Mouse (Mus musculus) spleen, embryonic (tissue): ENCODE measurements at regions not wholly inside any gene's neighbourhood (a gene's known extent, or its start where the extent isn't known, plus 50 kb on each side); places are given as distances from the start of the nearest gene placed in this dataset.

Experiments used
- CTCF ChIA-PET: fragments of 350-600 bp; sonication (Branson Sonifier 250); formaldehyde crosslinking; loops from one replicate; lab custom pipeline; 2022; lab: Charles Lee

DNA sequence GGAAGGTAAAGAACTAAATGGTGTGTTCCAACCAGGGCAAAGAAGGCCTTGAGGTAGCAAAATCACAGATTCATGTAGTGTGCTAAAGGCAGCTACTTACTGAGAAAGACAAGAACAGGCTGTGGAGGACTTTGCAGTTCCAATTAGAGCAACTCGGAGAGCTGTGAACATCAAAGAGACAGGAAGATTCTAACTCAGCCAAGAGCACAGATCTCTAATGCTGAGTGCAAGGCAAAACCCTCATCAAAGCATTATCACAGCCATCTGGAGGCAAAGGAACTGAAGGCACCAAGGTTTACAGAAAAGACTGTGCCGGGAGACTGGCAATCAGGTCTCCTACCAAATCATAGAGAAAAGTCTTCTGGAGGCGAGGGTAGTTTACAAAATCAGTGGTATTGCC is 111.1 kb downstream of the S1pr1 start:
- CTCF ChIA-PET, result no interaction called here

DNA sequence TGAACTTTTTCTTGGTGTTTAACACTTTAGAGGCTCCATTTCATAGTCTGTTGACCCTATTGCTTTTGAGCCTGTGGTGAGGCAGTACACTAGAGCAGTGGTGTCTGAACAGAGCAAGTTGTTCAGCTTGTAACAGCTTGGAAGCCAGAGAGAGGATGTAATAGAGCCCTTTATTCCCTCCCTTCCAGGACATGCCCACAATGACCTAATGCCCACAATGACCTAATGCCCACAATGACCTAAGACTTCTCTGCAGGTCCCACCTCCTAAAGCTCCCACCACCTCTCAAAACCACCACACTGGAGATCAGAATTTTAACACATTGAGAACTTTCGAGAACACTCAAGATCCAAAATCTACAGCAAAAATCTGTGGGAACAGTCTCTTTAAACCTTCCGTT is 115.6 kb downstream of the S1pr1 start:
- CTCF ChIA-PET, result no interaction called here

DNA sequence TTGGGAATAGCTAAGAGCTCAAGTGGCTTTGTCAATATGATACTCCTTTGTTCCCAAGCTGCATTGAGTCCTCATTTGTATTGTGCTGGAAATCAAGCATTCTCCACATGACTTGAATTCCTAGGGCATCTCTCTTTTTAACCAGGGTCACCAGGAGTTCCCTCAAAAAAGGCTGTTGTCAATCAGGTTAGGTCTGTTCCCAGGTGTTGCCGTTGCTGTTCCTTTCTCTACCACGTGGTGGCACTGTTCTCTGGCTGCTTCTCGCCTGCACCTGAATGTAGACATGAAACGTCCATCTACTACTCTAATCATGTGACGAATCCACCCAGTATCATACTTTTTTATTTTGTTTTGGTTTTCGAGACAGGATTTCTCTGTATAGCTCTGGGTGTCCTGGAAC is 118.3 kb downstream of the S1pr1 start:
- CTCF ChIA-PET, result no interaction called here

DNA sequence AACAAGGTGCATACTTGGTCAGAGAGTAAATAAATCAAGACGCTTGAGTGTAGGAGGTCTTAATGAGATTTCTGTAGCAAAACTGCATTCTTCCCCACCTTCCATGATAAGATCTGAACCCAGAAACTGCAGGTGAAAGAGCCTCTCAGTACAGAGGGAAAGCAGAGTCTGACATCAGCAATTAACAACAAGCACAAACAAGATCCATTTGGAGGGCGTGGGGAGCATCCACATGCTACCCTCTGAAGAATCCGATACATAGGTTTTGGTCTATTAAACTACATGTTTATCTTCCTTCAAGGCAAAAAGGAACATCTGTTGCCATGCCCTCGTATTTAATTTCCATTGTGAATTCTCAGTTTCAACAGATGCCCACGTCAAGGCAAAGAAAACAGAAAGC is 124.2 kb downstream of the S1pr1 start:
- CTCF ChIA-PET, result no interaction called here

DNA sequence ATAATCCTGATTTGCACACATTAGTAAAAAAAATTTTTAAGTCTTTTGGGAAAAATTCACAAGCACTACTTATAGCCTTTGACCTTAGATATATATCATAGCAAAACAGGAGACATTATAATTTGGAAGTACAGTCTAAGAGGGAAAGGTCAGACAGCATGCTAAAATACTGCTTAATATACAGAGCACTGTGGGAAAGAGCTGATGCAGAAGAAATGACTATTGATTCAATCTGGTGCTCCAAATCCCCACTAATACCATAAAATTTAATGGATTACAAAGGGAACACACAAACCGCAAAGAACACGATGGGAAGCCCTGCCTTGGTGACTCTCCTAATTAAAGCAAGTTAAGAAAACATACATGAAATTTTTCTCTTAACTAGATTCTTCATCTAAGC is 126.3 kb downstream of the S1pr1 start:
- CTCF ChIA-PET, result interaction anchor here (0.5 kb wide), 1 partner anchor 18 kb away, joined by 3 read pairs; no protein-coding TSS in a partner anchor

DNA sequence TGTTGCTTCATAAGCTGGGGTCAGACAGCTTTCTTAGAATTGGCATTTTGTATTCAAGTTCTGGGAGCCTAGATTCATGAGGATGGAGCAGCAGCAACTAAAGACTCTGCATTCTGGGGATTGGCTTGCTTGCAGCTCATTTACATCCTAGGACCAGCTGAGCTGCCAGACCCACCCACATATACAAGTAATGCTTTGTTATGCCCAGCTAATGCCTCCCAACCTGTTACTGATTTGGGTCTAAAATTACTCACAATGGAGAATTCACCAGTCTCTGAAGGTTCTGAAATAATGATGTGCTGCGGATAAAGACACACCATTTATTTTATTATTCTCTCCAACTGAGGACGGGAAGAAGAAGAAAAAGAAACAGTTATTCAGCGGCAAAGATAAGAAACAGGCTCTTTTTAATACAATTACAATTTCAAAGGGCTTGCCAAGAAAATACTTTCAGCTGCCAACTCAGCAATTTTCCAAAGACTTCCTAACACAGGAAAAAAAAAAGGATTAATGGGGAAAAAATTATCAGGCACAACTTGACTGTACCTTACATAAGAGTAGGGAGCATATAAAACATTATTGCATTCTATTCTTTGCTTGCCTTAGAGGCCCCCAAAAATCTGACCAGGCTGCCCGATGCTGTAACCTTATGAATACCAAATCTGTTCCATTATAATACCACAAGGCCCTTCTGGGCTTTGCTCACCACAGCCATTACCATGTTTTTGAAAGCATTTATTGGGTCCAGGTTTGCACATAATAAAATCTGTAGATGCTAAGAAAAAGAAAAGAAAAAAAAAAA is 134.5 kb downstream of the S1pr1 start:
- CTCF ChIA-PET, result no interaction called here

DNA sequence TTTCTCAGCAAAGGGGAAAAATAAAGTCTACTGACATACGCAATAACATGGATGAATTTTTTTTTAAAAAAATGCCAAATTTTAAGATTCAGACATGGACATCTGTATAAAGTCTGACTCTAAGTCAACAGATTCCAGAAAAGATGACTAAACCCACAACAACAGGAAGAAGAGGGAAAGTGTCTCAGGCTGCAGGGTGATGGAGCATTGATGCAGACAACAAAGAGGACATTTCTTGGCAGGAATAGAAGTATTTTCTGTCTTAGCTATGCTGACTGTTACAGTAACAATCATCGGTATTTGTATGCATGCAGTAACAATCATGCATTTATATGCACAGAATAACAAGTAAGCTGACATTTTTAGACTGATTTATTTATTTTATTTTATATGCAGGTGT is 139.5 kb downstream of the S1pr1 start:
- CTCF ChIA-PET, result no interaction called here

DNA sequence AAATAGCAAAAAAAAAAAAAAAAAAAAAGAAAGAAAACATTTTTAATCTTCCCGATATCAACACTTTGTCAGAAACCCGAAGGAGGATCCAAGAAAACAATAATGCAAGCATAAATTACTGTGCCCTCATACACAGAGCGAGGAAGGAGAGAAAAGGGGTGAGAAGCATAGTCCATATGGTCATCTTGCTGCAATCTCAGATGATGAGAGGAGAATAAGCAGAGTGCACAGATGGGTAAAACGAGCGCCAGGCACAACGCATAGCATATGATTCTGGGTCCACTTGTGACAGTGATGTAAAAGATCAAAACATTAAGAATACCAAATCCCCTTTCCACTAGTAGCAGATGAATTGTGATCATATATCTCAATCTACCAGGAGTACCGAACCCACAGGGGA is 152.1 kb downstream of the S1pr1 start:
- CTCF ChIA-PET, result no interaction called here

DNA sequence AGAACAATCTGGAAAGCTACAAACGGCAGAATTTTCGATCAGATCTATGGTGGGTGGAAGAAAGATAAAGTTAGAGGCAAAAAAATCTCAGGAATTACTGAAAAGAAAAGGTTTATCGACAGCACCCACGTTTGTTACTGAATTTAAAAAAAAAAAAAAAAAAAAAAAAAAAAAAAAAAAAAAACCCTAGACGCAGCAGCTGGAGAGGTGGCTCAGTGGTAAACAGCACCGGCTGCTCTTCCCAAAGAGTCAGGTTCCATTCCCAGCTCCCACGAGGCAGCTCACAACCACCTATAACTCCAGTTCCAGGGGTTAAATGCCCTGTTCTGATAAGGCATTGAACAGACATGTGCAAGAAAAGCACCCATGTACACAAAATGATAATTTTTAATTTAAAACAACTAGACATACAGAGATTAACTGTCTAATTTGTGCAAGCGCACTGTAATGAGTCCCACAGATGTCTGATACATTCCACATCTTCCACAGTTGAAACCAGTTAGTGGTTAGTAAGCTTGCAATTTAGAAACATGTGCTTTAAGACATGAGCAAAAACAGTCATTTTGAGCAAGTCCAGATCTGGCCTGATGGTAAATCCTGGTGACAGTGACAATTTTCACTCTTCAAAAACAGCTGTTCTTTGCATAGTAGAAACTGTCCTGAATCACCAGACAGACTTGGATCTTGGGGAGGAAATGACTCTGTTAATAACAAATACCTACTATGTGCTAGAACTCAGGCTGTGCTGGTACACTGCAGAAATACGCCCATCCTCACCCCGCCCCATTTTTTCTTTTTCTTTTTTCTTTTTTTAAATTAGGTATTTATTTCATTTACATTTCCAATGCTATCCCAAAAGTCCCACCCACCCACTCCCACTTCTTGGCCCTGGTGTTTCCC is 159.8 kb downstream of the S1pr1 start:
- CTCF ChIA-PET, result interaction anchor here (0.6 kb wide), 1 partner anchor 28 kb away, joined by 4 read pairs; no protein-coding TSS in a partner anchor

DNA sequence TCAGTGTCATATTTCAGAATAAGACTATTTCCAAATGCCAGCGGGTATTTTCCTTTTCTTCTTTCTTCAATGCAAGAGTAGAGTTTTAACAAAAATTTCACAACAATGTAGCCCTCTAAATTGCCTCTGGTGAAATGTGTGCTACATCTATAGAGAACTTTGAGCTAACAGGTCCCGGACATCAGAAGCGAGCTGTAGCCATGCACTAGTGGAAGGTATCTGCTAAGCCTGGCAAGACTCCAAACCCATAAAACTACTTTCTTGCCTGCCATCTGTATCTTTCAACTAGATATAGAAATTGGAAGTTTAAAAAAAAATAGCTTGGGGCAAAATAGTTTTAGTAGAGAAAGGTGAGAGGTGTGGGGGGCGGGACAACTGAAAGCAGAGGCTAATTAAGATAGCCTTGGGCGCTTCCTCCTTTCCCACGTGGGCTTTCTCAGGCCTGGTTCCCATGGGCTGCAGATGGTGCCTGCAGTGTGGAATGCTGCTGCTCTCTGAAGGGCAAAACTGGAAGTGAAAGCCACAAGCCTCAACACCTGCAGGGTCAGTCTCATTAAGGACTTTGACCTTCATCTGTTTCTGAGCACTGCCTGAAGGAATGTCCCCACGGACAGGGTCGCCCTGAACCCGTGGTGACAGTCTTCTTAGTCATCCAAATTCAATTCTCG is 160.9 kb downstream of the S1pr1 start:
- CTCF ChIA-PET, result no interaction called here

DNA sequence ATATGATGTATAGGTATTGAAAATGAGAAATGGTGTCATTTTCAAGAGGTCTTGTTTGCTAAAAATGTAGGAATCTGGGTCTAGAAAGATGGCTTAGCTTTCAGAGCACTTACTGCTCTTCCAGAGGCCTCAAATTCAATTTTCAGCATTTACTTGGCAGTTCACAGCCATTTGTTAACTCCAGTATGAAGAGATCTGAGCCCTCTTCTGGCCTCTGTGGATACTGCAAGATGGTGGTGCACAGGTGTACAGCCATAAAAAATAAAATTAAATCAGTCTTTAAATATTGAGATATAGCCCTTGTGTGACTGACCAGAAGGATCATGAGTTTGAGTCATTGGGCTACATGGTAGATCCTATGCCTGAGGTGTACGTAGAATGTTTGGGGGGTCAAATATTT is 173.1 kb downstream of the S1pr1 start:
- CTCF ChIA-PET, result interaction anchor here (1.3 kb wide), 1 partner anchor 11 kb away, joined by 5 read pairs; no protein-coding TSS in a partner anchor

DNA sequence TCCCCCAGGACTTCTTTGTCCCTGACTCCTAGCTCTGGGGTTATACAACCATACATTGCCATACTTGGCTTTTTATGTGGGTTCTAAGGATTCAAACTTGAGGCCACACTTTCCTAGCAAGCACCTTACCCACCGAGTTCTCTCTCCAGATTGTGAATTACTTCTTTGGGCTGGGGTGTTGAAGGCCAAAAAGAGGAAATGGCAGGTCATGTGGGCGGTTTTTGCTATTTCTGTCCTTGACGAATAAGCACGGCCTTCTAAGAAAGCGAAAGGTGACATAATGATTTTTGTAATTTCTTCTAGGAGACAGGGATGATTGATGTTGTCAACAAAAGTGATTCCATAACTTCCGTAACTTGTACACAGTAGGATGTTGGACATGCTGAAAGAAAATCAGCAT is 176.5 kb downstream of the S1pr1 start:
- CTCF ChIA-PET, result interaction anchor here (0.7 kb wide), 1 partner anchor 12 kb away, joined by 3 read pairs; no protein-coding TSS in a partner anchor

DNA sequence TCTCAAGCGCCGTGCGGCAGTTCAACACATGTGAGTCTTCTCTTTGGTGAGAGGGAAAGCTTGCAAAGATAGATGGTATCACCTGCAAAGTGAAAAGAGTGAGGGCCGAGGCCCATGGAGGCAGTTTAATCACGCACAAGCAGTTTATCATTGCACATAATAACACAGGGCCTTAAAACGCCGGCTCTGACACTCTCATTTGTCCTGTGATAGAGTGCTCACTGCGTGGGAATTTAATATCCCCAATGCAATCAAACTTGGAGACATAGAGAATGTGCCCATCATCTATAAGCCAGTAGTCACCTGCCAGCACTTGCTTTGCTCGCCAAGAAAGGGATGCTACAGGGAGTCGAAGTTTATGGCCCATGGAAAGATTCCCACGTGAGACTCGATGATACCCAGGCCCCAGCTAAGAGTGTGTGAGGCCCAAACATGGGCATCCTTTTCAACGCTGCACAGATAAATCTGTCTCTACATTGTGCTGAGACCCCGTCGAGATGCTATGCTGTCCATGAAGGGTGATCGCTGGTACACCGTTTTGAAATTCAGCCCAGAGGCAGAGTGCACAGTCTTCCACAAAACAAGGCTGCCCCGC is 182.6 kb downstream of the S1pr1 start:
- CTCF ChIA-PET, result no interaction called here

DNA sequence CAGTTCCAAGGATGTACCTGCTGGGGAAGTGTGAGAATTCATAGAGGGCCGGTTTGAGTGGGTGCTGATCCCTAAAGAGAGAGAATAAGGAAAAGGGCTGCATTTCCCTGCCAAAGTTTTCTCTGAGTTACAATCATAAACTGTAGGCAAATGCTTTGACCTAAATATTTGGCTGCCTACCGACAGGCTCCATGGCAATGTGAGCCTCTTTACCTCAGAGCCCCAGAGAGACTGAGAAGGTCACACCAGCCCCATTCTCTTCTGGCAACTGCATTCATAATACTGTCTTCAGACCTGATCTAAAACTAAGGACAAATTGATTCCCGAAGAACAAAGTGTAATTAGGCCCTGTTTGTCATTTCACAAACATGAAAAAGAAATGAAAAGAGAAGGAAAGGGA is 184.4 kb downstream of the S1pr1 start:
- CTCF ChIA-PET, result interaction anchor here (1.3 kb wide), 1 partner anchor 11 kb away, joined by 5 read pairs; no protein-coding TSS in a partner anchor

DNA sequence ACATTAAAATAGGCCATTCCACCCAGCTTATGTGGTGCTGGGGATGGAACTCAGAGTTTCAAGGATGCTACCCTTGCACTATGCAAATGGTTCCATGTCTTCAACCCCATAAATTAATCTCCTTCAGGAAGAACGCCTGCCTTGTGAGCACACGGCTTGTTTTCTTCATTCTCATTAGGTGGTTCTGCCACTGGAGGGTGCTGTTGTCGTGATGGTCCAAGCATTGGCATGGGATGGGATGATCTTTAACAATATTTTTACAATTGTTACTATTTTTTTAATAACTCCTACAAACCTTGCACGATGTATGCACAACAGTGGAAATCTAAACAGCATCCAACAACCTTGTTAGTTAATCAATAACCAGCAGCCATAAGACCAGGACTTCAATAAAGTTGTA is 185.0 kb downstream of the S1pr1 start:
- CTCF ChIA-PET, result interaction anchor here (1.3 kb wide), 1 partner anchor 11 kb away, joined by 5 read pairs; no protein-coding TSS in a partner anchor

DNA sequence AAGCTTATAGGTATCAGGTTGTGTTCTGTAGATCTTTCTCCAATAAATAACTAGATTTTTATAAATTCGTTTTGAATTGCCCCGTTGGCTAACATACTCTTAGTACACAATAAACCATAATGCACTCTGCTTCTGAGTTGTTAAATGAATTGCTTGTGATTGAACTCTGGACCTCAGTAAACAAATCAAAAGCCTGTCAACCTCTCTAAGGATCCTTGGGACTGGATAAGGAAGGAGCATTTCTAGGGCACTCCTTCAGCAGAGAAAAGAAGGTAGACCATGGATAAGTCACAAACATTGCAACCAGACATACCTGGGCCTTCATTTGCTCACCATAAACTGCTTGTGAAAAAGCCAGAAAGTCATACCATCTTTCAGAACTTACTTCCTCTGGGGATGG is 191.4 kb downstream of the S1pr1 start:
- CTCF ChIA-PET, result no interaction called here

DNA sequence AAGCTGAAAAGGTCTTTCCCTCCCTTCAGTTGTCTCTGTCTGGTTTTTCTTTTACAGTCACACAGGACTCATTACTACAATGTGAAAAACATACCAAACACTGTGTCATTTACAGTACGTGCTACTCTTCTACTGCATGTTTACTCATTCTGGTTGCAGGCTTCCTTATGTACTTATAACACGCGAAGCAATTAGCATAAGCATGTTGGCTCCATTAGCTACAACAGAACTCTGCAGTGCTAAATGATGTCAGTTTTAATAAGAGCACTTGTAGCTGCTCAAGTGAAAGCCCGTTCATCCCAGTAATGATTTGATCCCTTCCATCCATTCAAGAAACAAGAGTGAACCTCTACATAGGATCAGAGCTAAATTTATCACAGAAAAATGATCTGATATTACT is 199.2 kb downstream of the S1pr1 start:
- CTCF ChIA-PET, result interaction anchor here (0.5 kb wide), 1 partner anchor 867 kb away, joined by 25 read pairs; no protein-coding TSS in a partner anchor

DNA sequence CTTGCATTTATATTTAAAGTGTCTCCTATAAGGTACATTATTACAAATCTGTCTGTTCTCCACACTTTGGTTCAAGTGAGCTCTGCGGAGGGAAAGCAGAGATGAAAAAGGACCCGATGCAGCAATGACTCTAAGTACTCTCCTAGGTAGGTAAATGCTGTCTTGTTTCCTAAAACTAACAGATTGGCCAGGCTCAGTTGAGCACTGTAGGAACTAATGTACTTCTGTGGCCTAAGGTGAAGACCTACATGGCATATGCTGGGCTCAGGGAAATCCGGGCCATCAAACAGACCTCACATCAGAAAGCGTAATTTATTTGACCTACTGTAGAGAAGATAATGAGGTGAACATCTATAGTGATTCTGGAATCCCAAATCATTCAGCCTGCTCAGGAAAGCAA is 205.2 kb downstream of the S1pr1 start:
- CTCF ChIA-PET, result no interaction called here

DNA sequence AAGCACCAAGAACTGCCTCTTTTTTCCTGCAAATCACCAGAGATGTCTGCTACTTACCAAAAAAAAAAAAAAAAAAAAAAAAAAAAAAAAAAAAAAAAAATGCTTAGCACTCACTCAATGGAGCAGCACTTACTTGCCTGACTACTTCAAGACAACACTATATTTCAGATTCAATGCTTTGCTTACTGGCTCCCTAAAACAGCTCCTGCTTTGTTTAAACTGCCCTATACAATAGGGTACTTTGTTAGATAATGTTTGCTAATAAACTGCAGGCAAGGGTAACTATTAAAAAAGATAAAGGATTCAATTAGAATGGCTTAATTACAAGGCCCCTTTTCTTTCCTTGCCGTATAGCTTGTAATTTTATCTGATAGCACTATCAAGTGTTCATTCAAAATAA is 217.5 kb downstream of the S1pr1 start:
- CTCF ChIA-PET, result no interaction called here

DNA sequence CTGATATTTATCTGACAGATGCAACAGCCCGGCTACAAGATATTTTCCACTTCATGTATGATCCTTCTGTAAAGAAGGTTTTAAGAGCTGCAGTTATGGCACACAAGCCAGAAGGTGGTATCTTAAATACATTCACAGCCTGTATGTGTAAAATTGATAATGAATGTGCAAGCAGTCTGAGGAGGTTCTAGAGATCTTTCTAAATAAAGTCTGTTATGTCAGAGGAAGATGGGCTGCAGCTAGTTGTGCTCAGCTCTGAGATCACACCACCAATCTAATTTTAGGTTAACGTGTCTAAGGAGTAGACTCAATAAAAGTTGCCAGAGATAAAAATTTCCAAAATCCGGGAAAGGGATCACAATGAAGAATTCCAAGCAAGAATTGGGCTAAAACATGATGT is 218.8 kb downstream of the S1pr1 start:
- CTCF ChIA-PET, result no interaction called here

DNA sequence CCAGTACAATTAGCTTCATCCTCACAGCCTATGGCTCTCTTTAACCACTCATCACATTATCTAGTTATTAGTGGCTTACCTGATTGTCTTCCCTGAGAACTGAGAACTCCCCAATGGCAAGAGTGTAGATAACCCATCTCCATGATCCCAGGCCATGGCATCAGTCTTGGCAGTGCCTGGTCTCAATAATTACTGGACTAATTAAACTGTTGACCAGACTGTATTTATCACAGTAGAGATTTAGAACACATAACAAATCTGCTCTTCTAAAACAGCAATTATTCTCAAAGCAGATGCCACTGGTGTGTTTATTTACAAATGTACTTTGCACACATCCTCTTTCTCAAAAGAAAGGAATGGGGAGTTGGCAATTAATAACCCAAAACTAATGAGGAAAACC is 219.2 kb downstream of the S1pr1 start:
- CTCF ChIA-PET, result no interaction called here
